Mouse (Mus musculus): ENCODE measurements at regions not wholly inside any gene's neighbourhood (a gene's known extent, or its start where the extent isn't known, plus 50 kb on each side); places are given as distances from the start of the nearest gene placed in this dataset.
"Not testable (repeated sequence)": the region's sequence is repeated elsewhere in the genome, so short reads cannot be mapped to it uniquely, and the experiment has no call there.

DNA sequence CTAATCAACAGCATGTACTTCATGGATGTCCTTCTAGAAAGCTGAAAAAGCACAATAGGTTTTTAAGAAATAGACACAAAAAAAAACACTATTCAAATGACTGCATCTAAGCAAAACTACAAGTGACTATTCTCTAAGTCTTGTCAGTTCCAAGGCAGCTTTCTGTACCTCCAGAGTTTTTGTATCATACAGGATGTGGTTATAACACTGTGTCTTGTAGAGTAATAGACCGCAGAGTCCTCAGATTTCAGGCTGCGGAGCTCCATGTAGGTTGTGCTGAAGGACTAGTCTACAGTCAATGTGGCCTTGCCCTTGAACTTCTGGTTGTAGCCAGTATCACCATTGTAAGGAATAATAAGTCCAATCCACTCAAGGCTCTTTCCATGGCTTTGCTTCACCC is 1137.7 kb upstream of the Zfp386 start:
- DNase-seq (ENCODE audit: low read depth, low spot score) = not testable (repeated sequence)

GRCm38 (mm10) chr12:114914406-114914805 is 1133.1 kb upstream of the Zfp386 start:
- not testable (repeated sequence) for DNase-seq (ENCODE audit: low read depth, low spot score)

DNA sequence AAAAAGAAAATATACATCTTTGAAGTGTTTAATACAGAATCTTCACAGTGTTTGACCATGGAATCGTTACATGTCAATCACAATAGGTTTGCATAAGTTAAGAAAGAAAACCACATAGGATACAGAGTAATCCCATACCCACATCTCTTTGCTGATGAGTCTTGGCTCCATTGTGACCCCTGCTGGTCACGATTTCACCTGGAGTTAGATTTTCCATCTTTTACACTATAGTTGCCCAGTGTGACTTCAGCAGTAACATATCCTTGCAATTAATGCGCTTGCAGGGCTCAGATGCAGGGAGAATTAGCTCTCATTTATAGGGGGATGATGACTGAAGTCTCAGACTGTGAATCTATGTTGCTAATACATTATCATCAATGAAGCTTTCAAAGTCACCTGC is 1119.8 kb upstream of the Zfp386 start:
- DNase-seq (ENCODE audit: low read depth, low spot score) = no peak

GRCm38 (mm10) chr12:114932158-114932557 is 1115.4 kb upstream of the Zfp386 start:
- DNase-seq (ENCODE audit: low read depth, low spot score) = no peak

- DNase-seq (ENCODE audit: low read depth, low spot score) = no peak
These were observed 1114.9 kb upstream of the Zfp386 start for GRCm38 (mm10) chr12:114932669-114933068.

DNA sequence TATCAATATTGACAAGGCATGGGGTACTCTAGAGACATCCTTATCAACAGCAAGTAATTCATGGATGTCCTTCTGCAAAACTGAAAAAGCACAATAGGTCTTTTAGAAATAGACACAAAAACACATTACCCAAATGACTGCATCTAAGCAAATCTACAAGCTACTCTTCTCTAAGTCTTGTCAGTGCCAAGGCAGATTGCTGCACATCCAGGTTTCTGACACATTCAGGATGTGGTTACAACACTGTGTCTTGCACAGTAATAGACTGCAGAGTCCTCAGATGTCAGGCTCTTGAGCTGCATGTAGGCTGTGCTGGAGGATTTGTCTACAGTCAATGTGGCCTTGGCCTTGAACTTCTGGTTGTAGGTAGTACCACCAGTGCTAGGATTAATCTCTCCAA is 1110.7 kb upstream of the Zfp386 start:
- not testable (repeated sequence) for DNase-seq (ENCODE audit: low read depth, low spot score)

DNA sequence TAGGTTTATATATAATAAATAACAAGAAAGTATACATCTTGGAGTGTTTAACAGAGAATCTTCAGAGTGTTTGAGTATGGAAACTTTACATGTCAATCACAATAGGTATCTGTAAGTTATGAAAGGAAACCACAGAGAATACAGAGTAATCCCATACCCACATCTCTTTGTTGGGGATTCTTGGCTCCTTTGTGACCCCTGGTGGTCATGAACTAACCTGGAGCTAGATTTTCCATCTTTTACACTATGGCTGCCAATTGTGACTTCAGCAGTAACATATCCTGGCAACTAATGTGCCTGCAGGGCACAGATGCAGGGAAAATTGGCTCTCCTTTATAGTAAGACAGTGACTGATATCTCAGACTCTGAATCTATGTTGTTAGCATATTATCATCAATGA is 1107.9 kb upstream of the Zfp386 start:
- DNase-seq (ENCODE audit: low read depth, low spot score) = no peak

GRCm38 (mm10) chr12:114962105-114962504 is 1085.4 kb upstream of the Zfp386 start:
- DNase-seq (ENCODE audit: low read depth, low spot score) = no peak

DNA sequence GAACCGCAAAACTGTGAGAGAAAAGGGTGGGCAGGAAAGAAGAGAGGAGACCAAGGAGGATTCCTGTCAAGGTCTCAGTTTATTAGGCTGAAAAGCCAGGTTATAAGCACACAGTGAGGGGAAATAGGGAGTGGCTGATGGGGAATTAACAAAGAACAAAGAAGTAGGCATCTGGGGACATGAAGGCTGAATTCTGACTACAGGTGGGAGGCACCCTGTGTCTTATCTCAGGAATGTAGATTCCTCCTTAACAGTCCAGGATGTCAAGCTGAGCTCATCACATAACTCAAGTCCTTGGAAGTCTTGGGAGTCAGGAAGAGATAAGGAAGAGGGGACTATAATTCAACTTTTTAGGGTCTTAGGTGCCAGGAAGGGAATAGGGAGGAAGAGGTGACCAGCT is 1083.3 kb upstream of the Zfp386 start:
- DNase-seq (ENCODE audit: low read depth, low spot score) = not testable (repeated sequence)

GRCm38 (mm10) chr12:114981476-114982136 is 1065.9 kb upstream of the Zfp386 start:
- no peak for DNase-seq (ENCODE audit: low read depth, low spot score)

- DNase-seq (ENCODE audit: low read depth, low spot score) = no peak
These were observed 1056.6 kb upstream of the Zfp386 start for GRCm38 (mm10) chr12:114990916-114991315.

GRCm38 (mm10) chr12:114996817-114997216 is 1050.7 kb upstream of the Zfp386 start:
- DNase-seq (ENCODE audit: low read depth, low spot score) = no peak

GRCm38 (mm10) chr12:115003118-115003517 is 1044.4 kb upstream of the Zfp386 start:
- DNase-seq (ENCODE audit: low read depth, low spot score) = no peak

DNA sequence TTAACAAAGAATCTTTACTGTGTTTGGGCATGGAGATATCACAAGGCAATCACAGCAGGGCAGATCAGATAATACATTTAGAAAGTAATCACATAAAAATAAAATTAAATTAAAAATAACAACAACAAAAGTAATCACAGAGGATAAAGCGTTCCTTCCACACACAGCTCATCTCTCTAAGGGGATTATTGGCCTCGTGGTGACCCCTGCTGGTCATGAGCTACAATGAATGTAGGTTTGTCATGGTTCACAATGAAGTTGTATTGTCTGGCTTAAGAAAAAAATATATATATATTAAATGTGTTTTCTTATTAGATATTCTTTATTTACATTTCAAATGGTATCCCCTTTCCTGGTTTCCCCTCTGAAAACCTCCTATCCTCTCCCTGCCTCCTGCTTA is 1039.1 kb upstream of the Zfp386 start:
- DNase-seq (ENCODE audit: low read depth, low spot score) = no peak

DNA sequence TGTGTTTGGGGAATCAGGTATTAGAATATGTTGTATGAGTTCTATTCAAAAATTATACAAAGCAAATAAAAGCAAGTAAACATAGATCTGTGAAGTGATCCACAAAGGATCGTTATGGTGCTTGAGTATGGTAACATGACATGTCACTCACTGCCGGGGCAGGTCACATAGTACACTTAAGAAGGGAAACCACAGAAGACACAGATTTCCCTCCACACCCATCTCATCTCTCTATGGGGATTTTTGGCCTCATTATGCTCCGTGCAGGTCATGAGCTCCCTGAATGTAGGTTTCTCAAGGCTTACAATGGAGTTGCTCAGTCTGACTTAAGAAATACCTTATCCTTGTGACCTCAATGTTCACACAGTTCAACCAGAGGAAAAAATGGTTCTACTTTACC is 1034.8 kb upstream of the Zfp386 start:
- DNase-seq (ENCODE audit: low read depth, low spot score) = no peak

- no peak for DNase-seq (ENCODE audit: low read depth, low spot score)
These were observed 1023.8 kb upstream of the Zfp386 start for GRCm38 (mm10) chr12:115023742-115024141.

GRCm38 (mm10) chr12:115034438-115035129 is 1012.9 kb upstream of the Zfp386 start:
- no peak for DNase-seq (ENCODE audit: low read depth, low spot score)

DNA sequence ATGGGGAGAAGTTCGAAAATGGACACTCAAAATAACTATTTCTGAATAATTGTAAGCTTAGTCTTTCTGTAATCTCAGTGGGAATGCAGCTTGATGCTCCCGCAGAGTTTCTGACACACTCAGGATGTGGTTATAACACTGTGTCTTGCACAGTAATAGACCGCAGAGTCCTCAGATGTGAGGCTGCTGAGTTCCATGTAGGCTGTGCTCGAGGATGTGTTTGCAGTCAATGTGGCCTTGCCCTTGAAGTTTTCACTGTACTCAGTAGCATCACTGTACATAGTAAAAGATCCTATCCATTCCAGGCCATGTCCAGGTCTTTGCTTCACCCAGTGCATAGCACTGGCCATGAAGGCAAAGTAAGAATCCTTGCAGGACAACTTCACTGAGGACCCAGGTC is 992.4 kb upstream of the Zfp386 start:
- DNase-seq (ENCODE audit: low read depth, low spot score) = no peak

DNA sequence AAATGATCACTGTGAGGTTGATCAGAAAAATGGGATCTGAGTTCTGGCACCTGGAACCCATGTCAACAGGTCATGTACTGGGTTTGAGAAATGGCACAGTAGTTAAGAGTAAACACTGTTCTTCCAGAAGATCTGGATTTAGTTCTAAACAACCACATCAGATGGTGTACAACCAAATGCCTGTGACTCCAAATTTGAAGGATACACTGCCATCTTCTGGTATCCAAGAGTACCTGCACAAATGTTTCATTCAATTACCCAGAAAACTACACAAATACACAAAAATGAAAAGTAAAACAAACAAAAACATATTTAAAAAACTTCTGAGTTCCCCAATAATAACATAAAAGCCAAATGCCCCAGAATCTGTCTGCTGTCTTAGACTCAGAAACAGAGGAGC is 987.6 kb upstream of the Zfp386 start:
- DNase-seq (ENCODE audit: low read depth, low spot score) = not testable (repeated sequence)

- no peak for DNase-seq (ENCODE audit: low read depth, low spot score)
These were observed 980.3 kb upstream of the Zfp386 start for GRCm38 (mm10) chr12:115067251-115067650.

- not testable (repeated sequence) for DNase-seq (ENCODE audit: low read depth, low spot score)
These were observed 956.1 kb upstream of the Zfp386 start for GRCm38 (mm10) chr12:115091460-115091859.

GRCm38 (mm10) chr12:115109742-115110141 is 937.8 kb upstream of the Zfp386 start:
- DNase-seq (ENCODE audit: low read depth, low spot score) = no peak

DNA sequence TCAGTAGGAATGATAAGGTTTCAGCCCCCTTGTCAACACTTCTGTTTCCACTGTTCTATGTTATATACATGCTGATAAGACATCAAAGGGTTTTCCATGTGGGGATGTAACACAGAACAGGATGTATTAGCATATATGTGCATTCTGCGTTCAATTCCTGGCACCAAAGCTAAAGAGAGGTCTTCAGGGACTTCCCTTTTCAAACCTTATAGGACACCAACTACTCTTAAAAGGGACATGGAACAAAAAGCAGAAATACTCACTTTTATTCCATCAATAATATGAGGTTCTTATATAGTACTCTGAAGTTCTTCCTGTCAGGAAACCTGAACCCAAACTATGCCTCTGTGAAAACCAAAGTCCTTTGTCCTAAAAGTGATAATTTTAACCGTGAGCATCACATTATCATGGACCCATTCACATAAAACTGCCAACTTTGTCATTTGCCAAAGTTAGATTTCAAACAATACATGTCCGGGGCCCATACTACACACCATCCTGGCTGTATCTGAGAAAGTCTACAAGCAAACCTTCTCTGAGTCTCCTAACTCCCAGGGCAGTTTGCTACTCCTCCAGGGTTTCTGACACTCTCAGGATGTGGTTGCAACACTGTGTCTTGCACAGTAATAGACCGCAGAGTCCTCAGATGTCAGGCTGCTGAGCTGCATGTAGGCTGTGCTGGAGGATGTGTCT is 928.2 kb upstream of the Zfp386 start:
- DNase-seq (ENCODE audit: low read depth, low spot score) = not testable (repeated sequence)
